Mouse (Mus musculus): ENCODE data around the gene Ccdc40.
A peak's percentile ranks its signal among the peaks of the same experiment; 100 is the strongest.
"Not testable (repeated sequence)": the region's sequence is repeated elsewhere in the genome, so short reads cannot be mapped to it uniquely, and the experiment has no call there.

The Ccdc40 gene

DNA sequence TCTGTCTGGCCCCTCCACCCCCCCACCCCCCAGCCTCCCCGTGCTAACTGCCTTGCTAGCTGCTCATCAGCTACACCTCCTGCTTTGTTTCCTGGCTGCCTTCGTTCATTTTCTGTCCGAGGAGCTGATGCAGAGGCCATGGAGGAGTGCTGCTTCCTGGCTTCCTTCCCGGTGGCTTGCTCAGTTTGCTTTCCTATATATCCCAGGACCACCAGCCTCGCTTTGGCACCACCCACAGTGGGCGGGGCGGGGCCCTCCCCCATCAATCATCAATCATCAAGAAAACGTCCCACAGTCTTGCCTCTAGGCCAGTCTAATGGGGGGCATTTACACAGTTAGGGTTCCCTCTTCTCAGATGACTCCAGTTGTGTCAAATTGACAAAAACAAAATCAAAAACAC is 8.0 kb downstream of the Ccdc40 start:
- no peak for DNase-seq (ENCODE audit: low read depth, low spot score)

DNA sequence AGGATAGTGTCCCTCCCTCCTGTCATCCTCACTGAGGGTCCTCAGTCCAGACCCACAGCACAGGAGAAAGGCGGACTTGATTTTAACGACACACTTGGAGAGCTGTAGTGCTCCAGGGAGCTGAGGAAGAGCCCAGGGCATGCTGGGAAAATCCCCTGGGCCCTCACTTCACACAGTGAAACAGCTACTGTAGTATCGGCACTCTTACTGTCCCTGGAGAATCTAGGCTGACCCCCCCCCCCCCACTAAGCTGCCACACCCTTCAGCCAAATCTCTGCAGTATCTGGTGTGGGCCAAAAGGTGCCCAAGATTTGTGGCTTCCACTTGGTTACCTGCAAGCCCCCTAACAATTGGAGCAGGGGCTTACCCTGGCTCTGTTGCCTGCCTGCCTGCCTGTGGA is 8.6 kb downstream of the Ccdc40 start:
- DNase-seq (ENCODE audit: low read depth, low spot score): no peak

DNA sequence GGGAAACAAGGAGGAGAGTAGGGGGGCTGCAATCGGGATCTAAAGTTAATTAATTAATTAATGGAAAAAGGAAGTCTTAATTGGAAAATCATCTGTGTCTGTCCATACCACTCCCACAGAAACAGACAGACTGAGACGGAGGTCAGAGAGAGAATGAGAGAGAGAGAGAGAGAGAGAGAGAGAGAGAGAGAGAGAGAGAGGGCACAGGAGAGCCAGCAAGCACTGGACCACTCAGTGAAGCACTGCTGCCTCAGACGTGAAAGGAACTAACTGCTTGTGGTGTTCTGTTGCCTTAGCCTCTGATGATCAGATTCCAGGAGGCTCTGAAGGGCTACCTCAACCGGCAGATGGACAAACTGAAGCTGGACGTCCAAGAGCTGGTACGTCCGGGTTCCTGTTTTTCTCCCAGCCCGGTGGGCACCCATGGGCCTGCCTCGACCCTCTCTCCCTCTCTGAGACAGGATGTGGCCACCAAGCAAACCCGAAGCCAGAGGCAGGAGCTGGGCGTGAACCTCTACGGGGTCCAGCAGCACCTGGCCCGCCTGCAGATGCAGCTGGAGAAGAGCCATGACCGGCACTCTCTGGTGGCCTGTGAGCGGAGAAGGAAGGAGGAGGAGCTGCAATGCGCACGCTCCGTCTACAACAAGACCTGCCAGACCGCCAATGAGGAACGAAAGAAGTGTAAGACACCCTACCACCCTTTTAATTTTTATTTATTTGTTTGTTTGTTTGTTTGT is 9.4 kb downstream of the Ccdc40 start:
- DNase-seq (ENCODE audit: low read depth, low spot score): no peak

DNA sequence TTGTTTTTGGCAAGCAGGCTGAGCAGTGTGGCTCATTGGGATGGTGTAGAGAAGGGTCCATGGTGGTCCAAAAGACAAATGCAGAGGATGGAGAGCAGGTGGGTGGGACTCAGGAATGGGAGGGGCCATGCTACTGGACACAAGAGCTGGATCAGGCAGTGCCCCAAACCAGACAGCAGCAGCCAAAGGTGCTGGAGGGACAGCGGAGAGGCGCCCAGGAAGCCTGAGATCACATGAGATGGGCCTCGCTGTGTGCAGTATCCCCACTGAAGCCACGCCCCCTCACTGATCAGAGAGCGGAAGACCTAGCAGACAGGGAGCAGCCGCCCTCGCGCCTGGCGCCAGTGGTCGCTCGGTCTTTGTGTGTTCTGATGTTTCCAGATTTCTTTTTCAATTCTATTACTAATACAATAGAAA is 9.9 kb downstream of the Ccdc40 start:
- DNase-seq (ENCODE audit: low read depth, low spot score): no peak

DNA sequence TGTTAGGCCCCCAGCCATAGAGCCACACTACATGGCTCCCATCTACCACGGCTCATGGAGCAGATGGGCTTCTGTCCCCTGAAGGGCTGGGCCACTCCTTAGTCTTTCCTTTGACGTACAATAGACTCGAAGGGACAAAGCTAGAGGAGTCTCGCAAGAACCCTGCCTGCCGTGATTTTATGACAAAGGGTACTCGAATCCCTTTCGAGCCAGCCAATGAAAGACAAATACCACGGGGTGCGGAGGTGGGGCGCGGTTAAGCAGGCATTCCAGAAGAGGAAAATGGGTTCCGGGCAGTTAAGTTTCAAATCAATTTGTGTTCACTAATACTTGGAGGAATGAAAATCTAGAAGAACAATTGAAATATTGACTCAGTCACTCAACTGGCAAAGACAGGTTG is 11.1 kb downstream of the Ccdc40 start:
- DNase-seq (ENCODE audit: low read depth, low spot score): no peak

DNA sequence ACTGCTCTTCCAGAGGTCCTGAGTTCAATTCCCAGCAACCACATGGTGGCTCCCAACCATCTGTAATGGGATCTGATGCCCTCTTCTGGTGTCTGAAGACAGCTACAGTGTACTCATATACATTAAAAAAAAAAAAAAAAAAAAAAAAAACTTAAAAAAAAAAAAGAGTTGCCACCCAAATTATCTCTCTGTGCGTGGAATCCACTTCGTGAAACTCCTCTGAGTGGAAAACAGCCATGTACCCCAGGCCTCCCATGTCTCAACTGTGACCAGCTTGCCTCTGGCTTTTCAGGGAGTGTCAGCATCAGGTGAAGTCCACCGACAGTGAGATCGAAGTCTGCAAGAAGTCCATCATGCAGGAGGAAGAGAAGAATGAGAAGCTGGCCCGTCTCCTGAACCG is 17.2 kb downstream of the Ccdc40 start:
- DNase-seq (ENCODE audit: low read depth, low spot score): not testable (repeated sequence)

DNA sequence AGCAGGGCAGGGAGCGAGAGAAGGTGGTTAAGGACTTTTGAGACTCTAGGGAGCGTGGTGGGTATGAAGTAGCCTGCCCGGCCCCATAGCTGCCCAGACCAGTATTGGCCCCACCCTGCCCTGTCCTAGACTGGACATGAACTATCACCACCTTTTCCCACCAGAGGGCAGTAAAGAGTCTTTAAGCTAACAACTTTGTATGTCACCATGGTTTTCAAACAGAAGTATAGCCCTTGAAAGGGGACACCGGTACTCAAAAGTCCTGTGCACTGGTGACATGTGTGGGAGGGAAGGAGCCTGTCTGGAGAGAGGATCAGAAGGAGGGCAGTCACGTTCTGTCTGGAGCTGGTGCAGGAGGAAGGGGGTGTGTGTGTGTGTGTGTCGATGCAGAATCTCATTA is 20.6 kb downstream of the Ccdc40 start:
- DNase-seq (ENCODE audit: low read depth, low spot score): peak; percentile 56

DNA sequence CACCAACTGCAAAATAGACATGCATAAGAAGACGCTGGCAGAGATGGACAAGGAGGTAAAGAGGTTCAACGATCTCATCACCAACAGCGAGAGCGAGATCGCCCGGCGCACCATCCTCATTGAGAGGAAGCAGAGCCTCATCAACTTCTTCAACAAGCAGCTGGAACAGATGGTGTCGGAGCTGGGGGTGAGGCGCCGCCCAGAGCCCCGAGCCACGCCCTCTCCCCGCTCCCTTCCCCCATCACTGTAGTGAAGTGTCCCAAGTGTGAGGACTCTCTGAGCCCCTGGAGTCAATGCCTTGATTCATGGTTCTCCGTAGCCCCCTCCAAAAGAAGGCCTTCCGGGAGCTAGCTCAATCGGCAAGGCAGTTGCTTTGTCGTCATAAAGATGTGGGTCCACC is 22.6 kb downstream of the Ccdc40 start:
- DNase-seq (ENCODE audit: low read depth, low spot score): no peak

DNA sequence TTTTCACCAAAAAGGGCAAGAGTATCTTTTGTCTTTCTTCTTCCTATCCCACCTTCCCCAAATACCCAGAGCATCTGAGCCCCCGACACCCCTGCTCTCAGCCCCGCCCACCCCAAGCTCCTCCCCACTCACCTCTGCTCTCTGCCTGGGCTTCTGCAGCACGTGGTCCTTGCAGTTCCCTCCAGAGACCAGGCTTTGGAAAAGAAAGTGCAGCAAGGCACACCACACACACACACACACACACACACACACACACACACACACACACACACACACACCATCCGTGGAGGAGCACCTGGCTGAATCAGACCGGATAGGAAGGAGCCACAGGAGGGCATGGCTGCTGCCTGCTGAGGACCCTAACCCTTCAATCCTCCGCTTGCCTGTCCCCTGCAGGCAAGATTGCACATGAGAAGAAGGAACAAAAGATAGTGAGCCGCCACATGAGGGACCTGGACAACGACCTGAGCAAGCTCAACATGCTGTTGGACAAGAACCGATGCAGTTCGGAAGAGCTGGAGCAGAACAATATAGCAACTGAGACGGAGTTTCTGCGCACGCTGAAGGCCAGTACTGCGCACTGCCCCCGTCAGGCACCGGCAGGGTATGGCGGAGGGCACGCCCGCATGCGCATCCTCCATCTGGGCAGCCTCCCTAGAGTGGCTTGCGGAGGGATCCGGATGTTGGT is 24.6 kb downstream of the Ccdc40 start:
- no peak for DNase-seq (ENCODE audit: low read depth, low spot score)

DNA sequence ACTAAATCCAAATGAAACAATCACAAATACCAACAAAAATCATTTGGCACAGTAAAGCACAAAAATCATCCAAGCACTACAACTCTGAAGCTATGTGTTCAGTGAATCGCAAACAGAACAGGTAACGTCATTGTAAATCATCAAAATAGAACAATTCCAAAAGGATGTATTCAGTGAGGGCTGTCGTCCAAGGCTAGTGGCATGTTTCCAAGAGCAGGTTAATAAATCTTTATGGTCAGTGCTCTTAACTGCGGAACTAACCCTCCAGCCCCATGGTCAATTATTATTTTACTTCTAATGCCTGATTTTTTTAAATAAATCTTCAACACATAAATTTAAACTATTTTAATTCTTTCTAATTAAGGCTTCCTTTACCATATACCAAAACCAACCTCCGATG is 28.2 kb downstream of the Ccdc40 start:
- DNase-seq (ENCODE audit: low read depth, low spot score): not testable (repeated sequence)

DNA sequence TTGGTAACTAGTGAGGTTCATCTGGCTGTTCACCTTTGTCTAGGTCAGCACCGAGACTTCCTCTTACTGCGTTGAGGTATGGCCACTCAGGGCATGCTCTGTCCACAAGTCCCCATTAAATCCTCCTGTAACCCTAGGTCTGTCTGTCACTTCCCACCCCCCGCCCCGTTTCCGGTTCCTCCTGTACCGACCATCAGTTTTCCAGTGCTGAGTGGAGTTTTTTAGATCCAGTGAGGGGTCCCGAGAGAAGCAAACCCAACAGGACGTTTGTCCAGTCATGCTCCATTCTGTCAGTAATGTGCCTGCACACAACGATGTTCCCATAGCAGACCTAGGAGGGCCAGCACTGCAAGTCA is 29.8 kb downstream of the Ccdc40 start:
- no peak for DNase-seq (ENCODE audit: low read depth, low spot score)

DNA sequence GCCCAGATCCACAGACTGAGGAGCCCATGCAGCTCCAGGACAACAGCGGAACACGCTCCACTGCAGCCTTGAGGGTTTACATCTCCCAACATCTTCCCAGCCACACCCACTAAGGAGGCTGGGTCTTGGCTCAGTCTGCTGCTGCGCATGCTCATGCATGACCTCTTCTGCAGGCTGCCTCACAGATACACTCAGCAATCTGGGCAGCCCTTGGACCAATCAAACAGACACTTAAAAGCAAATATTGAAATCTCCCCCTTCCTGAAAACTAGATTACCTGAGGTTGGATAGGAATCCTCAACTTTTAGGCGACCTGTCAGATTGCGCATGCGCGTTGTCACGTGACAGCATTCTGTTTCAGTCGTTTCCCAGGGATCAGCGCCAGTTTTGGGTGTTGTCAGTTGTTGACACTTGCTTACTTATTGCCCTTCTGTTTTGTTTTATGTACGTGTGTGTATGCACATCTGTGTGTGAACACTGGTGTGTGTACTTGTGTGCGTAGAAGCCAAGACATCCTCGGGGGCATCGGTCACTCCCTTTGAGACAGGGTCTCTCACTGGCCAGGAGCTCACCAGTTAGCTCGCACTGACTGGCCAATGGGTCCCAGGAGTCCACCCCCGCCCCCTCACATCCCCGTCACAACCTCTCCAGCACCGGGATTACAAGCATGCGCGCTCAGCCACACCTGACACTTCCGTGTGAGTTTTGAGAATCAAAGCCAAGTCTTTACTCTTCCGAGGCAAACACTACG is 30.4 kb downstream of the Ccdc40 start:
- DNase-seq (ENCODE audit: low read depth, low spot score): peak; percentile 46

DNA sequence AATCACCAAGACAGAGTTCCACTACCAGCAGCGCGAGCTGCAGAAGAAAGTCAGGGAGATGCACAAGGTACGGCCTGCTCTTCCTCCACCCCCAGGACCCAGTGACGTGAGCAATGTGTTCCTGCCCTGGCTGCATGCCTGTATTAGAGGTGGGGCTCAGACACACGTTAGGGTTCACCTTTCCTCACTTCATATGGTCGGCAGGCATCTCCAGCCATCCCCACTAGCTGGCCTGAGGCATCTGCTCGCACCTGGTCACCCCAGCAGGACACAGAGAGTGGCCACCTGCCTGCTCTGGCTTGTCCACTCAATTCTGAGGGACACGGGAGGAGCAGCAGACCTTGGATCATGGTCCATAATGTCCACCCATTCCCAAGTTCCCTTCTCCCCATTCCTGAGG is 31.6 kb downstream of the Ccdc40 start:
- DNase-seq (ENCODE audit: low read depth, low spot score): no peak

DNA sequence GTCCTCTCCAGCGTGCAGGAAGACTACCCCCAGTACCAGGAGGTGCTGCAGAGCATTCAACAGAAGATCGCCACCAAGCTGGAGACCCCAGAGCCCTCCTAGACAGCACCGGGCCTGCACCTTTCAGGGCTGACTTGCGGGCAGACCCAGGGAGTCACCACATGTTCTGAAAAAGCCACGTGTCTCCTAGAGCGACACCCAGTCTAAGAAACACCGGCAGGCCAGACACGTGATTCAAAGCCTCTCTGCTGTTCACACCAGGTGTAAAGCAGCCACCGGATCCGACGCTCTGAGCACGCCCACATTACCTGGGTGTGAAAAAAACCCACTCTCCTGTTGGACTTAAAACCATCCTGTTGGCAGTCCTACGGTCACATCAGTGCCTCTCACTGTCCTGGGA is 36.0 kb downstream of the Ccdc40 start:
- DNase-seq (ENCODE audit: low read depth, low spot score): no peak

DNA sequence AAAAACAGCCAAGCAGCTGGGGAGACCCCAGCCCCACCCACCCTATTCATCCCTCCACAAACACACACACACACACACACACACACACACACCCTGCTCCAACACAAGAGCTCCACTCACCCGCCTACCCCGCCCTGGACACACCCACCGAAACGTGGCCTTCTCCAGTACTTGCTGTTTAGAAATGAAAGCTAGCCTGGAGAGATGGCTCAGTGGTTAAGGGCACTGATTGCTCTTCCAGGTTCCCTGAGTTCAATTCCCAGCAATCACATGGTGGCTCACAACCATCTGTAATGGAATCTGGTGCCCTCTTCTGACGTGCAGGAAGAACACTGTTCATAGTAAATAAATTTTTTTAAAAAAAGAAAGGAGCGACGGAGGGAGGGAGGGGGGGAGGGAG is 37.4 kb downstream of the Ccdc40 start:
- no peak for DNase-seq (ENCODE audit: low read depth, low spot score)

DNA sequence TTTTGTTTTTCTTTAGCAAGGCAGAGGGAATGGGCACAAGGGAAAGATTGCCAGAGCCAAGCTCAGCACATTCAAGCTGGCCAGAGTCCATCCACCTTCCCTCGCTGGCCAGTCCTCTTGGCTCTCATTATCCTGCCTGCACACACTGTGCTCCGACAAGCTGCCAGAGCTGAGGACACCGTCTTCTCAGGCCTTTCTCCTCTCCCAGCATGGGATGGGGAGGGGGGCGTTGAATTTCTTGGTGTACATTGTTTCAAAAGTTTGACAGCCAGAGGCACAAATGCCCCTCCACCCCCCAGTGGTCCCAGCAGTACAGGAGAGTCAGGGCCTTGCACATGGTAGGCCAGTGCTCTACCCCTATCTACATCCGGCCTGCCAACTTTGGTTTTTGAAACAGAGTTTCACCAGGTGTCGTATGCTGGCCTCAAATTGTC is 38.9 kb downstream of the Ccdc40 start:
- DNase-seq (ENCODE audit: low read depth, low spot score): no peak

DNA sequence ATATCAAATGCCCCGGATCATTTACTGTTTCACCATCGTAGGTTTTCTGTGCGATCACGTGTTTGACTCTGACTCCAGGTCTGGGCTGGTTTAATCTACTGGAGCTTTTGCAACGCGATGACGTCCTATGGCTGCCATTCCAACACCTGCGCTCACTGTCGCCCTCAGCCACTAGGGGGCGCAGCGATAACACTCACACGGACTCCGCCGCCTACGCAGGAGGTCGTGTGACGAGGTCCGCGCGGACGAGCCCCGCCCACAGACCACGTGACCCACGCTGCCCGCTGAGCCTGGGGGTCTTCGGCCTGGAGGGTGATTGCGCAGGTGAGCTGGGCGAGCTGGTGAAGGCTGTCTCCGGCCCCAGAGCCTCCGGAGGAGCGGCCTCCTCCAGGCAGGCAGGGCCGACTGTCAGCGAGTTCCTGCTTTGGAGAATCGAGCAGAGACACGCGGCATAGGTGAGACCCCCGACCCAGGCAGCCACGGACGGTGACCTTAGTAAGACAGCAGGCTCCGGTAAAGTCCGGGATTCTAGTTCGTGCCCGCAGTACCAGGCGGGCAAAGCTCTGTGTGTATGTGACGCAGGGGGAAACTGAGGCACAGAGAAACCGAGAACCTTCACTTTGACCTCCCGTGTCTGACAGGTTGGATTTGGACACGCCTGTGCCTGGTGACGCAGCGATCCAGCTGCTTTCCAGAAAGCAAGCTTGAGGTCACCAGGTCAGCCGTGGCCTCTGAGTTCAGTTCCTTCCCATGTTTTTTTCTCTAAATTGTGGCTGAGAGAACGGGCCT is 39.6 kb downstream of the Ccdc40 start, which contains the start of gene Gaa:
Gaa (plus strand) TSS at position 120 of the 789 bp plus-strand sequence.
- peak; percentile 93 for DNase-seq (ENCODE audit: low read depth, low spot score)

DNA sequence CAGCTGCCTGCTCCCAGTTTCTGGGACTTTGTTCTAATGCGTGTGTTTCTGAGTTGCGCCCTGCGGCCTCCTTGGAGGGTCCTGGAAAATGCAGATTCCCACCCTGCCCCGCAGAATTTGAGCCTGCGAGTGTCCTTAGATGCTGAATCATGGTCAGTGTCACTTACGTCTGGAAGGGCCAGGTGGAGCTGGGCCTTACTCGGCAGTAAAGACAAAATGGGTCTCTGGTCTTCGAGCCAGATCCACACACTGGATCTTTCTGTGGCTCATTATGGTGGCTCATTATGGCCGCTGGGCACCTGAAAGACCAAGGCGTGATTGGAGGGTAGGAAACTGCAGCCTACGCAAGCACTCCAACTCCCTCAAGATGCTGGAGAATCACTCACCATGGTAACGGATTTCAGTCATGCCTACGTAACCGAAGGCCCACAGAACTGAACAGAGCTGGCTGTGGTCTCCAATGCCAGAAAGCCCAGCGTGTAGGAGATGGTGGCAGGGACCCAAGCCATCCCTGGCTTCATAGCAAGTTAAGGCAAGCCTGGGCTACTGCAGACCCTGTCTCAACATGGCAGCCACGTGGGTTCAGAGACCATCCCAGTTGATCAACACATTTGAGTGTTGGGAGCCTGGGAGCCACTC is 40.3 kb downstream of the Ccdc40 start:
- DNase-seq (ENCODE audit: low read depth, low spot score): no peak

DNA sequence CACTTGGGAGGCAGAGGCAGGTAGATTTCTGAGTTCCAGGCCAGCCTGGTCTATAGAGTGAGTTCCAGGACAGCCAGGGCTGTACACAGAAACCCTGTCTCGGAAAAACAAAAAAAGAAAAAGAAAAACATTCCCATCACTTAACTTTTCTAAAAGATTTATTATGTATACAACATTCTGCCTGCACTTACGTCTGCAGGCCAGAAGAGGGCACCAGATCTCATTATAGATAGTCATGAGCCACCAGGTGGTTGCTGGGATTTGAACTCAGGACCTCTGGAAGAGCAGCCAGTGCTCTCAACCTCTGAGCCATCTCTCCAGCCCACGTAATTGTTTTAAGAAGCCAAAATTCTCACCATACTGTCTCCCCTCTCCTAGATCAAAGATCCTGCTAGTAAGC is 44.1 kb downstream of the Ccdc40 start:
- not testable (repeated sequence) for DNase-seq (ENCODE audit: low read depth, low spot score)

DNA sequence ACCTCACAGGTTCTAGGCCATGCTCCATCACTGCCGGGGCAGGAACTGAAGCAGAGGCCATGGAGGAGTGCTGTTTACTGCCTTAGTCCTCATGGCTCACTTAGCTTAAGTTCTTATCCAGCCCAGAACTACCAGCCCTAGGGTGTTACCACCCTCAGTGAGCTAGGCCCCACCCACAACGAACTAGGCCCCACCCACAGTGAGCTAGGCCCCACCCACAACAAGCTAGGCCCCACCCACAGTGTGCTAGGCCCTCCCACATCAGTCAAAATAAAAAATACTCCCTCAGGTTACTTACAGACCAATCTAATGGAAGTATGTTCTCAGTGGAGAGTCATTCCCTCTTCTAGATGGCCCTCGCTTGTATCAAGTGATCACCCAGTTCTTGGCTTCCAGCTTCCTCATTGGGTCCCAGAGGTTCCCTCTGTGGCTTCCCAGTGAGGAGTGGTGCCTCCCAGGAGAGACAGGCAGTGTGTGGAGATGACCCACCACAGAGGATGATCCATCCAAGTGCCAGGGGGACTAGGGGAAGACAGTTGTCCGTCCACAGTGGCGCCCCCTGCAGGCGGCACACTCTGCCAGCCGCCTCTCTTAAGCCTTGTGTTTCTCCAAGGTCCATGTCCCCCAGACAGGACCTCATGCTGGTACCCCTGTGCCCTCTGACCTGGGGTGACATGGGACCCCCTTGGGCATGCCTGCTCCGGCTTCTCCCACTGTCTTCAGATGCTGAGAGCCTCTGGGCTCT is 45.0 kb downstream of the Ccdc40 start:
- no peak for DNase-seq (ENCODE audit: low read depth, low spot score)

DNA sequence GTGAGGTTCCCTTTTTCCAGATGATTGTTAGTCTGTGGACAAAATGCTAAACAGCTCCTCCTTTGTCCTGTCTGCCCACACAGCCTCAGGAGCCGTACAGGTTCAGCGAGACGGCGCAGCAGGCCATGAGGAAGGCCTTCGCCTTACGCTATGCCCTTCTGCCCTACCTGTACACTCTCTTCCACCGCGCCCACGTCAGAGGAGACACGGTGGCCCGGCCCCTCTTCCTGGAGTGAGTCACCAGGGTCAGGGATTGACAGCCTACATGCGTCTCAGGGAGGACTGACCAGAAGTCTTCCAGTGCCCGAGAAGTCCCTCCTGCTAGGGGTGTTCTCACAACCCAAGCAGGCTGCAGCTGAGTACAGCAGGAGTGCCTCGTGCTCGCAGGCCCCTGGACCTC is 52.7 kb downstream of the Ccdc40 start:
- DNase-seq (ENCODE audit: low read depth, low spot score): no peak
